Mouse (Mus musculus) MEL (cell line): ENCODE results near the gene Enpp3. TPM values are rescaled to one million over a fixed set of nuclear protein-coding genes. Genes with fewer than 3 reads are reported as not detected.

ENCODE experiments used
- DNase-seq: peaks from one replicate; pipeline ENCODE4 v3.0.0; 2011; ENCODE audit warnings: low read depth, low spot score
- H3K27ac ChIP-seq: 2 replicates; pipeline ENCODE4 v1.5.1; 2012; ENCODE audit warnings: low read depth, mild to moderate bottlenecking, control low read depth, low read length, moderate library complexity; ENCODE audit not compliant: control insufficient read depth
- H3K27me3 ChIP-seq, 2 experiments: fragments of 150-350 bp in 1 of 2; sonication (generic) in 1 of 2; 2 replicates each; pipeline ENCODE4 v1.6.1; 2012; ENCODE audit warnings: low read length in 2 of 2, mild to moderate bottlenecking in 2 of 2, improper control_type of control experiment in 1 of 2, moderate library complexity in 1 of 2; ENCODE audit not compliant: insufficient read depth in 2 of 2, control insufficient read depth in 1 of 2
- H3K36me3 ChIP-seq, 2 experiments: 2 replicates each; pipeline ENCODE4 v1.6.1; 2012 to 2014; ENCODE audit warnings: low read length in 2 of 2, improper control_type of control experiment in 1 of 2, inconsistent platforms in 1 of 2, mild to moderate bottlenecking in 1 of 2; ENCODE audit not compliant: insufficient read depth in 2 of 2, control insufficient read depth in 1 of 2
- H3K4me1 ChIP-seq, 2 experiments: fragments of 150-350 bp in 1 of 2; sonication (generic) in 1 of 2; 2 replicates each; pipeline ENCODE4 v1.6.1; 2012; ENCODE audit warnings: low read length in 2 of 2, improper control_type of control experiment in 1 of 2, mild to moderate bottlenecking in 1 of 2; ENCODE audit not compliant: insufficient read depth in 2 of 2, control insufficient read depth in 1 of 2
- H3K4me3 ChIP-seq, 2 experiments: fragments of 150-350 bp in 1 of 2; sonication (generic) in 1 of 2; 2 replicates each; pipeline ENCODE4 v1.5.1; 2012; ENCODE audit warnings: low read depth in 2 of 2, low read length in 2 of 2, mild to moderate bottlenecking in 2 of 2, moderate library complexity in 2 of 2, control low read depth in 1 of 2, improper control_type of control experiment in 1 of 2; ENCODE audit not compliant: control insufficient read depth in 1 of 2, insufficient read depth in 1 of 2
- H3K79me2 ChIP-seq: 2 replicates; pipeline ENCODE4 v1.6.1; 2012; ENCODE audit warnings: mild to moderate bottlenecking, low read length, moderate library complexity; ENCODE audit not compliant: control insufficient read depth, poor library complexity, insufficient read depth
- H3K9ac ChIP-seq: 2 replicates; pipeline ENCODE4 v1.6.1; 2012; ENCODE audit warnings: low read depth, mild to moderate bottlenecking, control low read depth, low read length, moderate library complexity; ENCODE audit not compliant: control insufficient read depth, poor library complexity, severe bottlenecking
- H3K9me3 ChIP-seq: fragments of 150-350 bp; sonication (generic); replicated peaks from 2 replicates; pipeline ENCODE4 v1.6.1; 2012; ENCODE audit warnings: mild to moderate bottlenecking, low read length, improper control_type of control experiment, moderate library complexity; ENCODE audit not compliant: insufficient read depth
- CHD2 ChIP-seq: IDR thresholded peaks from 2 replicates; pipeline ENCODE4 v1.6.1; 2011; ENCODE audit warnings: low read length, improper control_type of control experiment
- CTCF ChIP-seq, 3 experiments: IDR thresholded peaks in 2 of 3; conservative IDR thresholded peaks in 1 of 3; 2 replicates each; pipeline ENCODE4 v1.5.1; 2011 to 2012; ENCODE audit warnings: low read length in 3 of 3, low read depth in 2 of 3, mild to moderate bottlenecking in 2 of 3, improper control_type of control experiment in 1 of 3, inconsistent platforms in 1 of 3, mixed read lengths in 1 of 3, moderate library complexity in 1 of 3; ENCODE audit not compliant: control insufficient read depth in 1 of 3, insufficient read depth in 1 of 3, poor library complexity in 1 of 3, severe bottlenecking in 1 of 3
- E2F4 ChIP-seq: IDR thresholded peaks from 2 replicates; pipeline ENCODE4 v1.6.1; 2011; ENCODE audit warnings: low read depth, low read length, improper control_type of control experiment, borderline replicate concordance
- ELF1 ChIP-seq: IDR thresholded peaks from 2 replicates; pipeline ENCODE4 v1.6.1; 2014; ENCODE audit warnings: low read depth, mild to moderate bottlenecking, inconsistent platforms, low read length, improper control_type of control experiment, moderate library complexity
- EP300 ChIP-seq, 2 experiments: IDR thresholded peaks; 2 replicates each; pipeline ENCODE4 v1.6.1; 2011; ENCODE audit warnings: improper control_type of control experiment in 2 of 2, low read length in 2 of 2, low read depth in 1 of 2, mild to moderate bottlenecking in 1 of 2
- ETS1 ChIP-seq: IDR thresholded peaks from 2 replicates; pipeline ENCODE4 v1.6.1; 2012; ENCODE audit warnings: low read depth, mild to moderate bottlenecking, inconsistent platforms, low read length, improper control_type of control experiment, moderate library complexity
- GABPA ChIP-seq: IDR thresholded peaks from 2 replicates; pipeline ENCODE4 v1.6.1; 2012; ENCODE audit warnings: low read depth, mild to moderate bottlenecking, inconsistent platforms, low read length, improper control_type of control experiment, moderate library complexity
- HCFC1 ChIP-seq: IDR thresholded peaks from 2 replicates; pipeline ENCODE4 v1.6.1; 2012; ENCODE audit warnings: low read depth, mild to moderate bottlenecking, inconsistent platforms, low read length, improper control_type of control experiment, moderate library complexity
- JUND ChIP-seq: IDR thresholded peaks from 2 replicates; pipeline ENCODE4 v1.6.1; 2011; ENCODE audit warnings: low read depth, mild to moderate bottlenecking, improper control_type of control experiment, low read length
- MAFK ChIP-seq: IDR thresholded peaks from 2 replicates; pipeline ENCODE4 v1.6.1; 2011; ENCODE audit warnings: low read depth, mild to moderate bottlenecking, low read length, improper control_type of control experiment, borderline replicate concordance
- MAX ChIP-seq: IDR thresholded peaks from 2 replicates; pipeline ENCODE4 v1.6.1; 2011; ENCODE audit warnings: low read length, improper control_type of control experiment
- MAZ ChIP-seq: IDR thresholded peaks from 2 replicates; pipeline ENCODE4 v1.6.1; 2012; ENCODE audit warnings: low read depth, mild to moderate bottlenecking, inconsistent platforms, low read length, improper control_type of control experiment
- MEF2A ChIP-seq: IDR thresholded peaks from 2 replicates; pipeline ENCODE4 v1.6.1; 2014; ENCODE audit warnings: low read depth, mild to moderate bottlenecking, inconsistent platforms, low read length, improper control_type of control experiment; ENCODE audit not compliant: poor library complexity, insufficient replicate concordance, severe bottlenecking; ENCODE audit errors: extremely low read depth
- NELFE ChIP-seq: IDR thresholded peaks from 2 replicates; pipeline ENCODE4 v1.6.1; 2011; ENCODE audit warnings: low read depth, low read length, improper control_type of control experiment
- NRF1 ChIP-seq: IDR thresholded peaks from 2 replicates; pipeline ENCODE4 v1.6.1; 2014; ENCODE audit warnings: low read depth, mild to moderate bottlenecking, inconsistent platforms, low read length, improper control_type of control experiment, moderate library complexity; ENCODE audit not compliant: poor library complexity, insufficient read depth, severe bottlenecking
- POLR2A ChIP-seq, 2 experiments: IDR thresholded peaks; 2 replicates each; pipeline ENCODE4 v1.6.1; 2011 to 2012; ENCODE audit warnings: low read length in 2 of 2, mild to moderate bottlenecking in 2 of 2, control low read depth in 1 of 2, improper control_type of control experiment in 1 of 2, low read depth in 1 of 2, moderate library complexity in 1 of 2; ENCODE audit not compliant: control insufficient read depth in 1 of 2, insufficient read depth in 1 of 2, poor library complexity in 1 of 2
- POLR2AphosphoS2 ChIP-seq: IDR thresholded peaks from 2 replicates; pipeline ENCODE4 v1.6.1; 2011; ENCODE audit warnings: low read length, improper control_type of control experiment
- POLR2AphosphoS5 ChIP-seq: IDR thresholded peaks from 2 replicates; pipeline ENCODE4 v1.6.1; 2012; ENCODE audit warnings: low read depth, borderline replicate concordance, mild to moderate bottlenecking, inconsistent platforms, low read length, moderate library complexity, mixed read lengths
- RAD21 ChIP-seq: IDR thresholded peaks from 2 replicates; pipeline ENCODE4 v1.6.1; 2011; ENCODE audit warnings: mild to moderate bottlenecking, low read depth, low read length, improper control_type of control experiment
- RCOR1 ChIP-seq: IDR thresholded peaks from 2 replicates; pipeline ENCODE4 v1.6.1; 2012; ENCODE audit warnings: low read depth, mild to moderate bottlenecking, inconsistent platforms, low read length, improper control_type of control experiment
- TAL1 ChIP-seq: IDR thresholded peaks from 2 replicates; pipeline ENCODE4 v1.6.1; 2012; ENCODE audit warnings: mild to moderate bottlenecking, inconsistent platforms, low read length, moderate library complexity, mixed read lengths
- TCF12 ChIP-seq: IDR thresholded peaks from 2 replicates; pipeline ENCODE4 v1.6.1; 2014; ENCODE audit warnings: low read depth, mild to moderate bottlenecking, inconsistent platforms, low read length, improper control_type of control experiment, moderate library complexity
- USF2 ChIP-seq, 2 experiments: IDR thresholded peaks; 2 replicates each; pipeline ENCODE4 v1.6.1; 2011 to 2012; ENCODE audit warnings: improper control_type of control experiment in 2 of 2, low read length in 2 of 2, borderline replicate concordance in 1 of 2, inconsistent platforms in 1 of 2, low read depth in 1 of 2, mild to moderate bottlenecking in 1 of 2; ENCODE audit not compliant: insufficient read depth in 1 of 2
- ZC3H11A ChIP-seq: IDR thresholded peaks from 2 replicates; pipeline ENCODE4 v1.6.1; 2012; ENCODE audit warnings: low read depth, mild to moderate bottlenecking, inconsistent platforms, low read length, improper control_type of control experiment
- ZKSCAN1 ChIP-seq: IDR thresholded peaks from 2 replicates; pipeline ENCODE4 v1.6.1; 2012; ENCODE audit warnings: low read depth, mild to moderate bottlenecking, inconsistent platforms, low read length, improper control_type of control experiment, moderate library complexity
- ZMIZ1 ChIP-seq: IDR thresholded peaks from 2 replicates; pipeline ENCODE4 v1.6.1; 2012; ENCODE audit warnings: low read depth, mild to moderate bottlenecking, inconsistent platforms, low read length, improper control_type of control experiment, moderate library complexity
- ZNF384 ChIP-seq: IDR thresholded peaks from 2 replicates; pipeline ENCODE4 v1.6.1; 2012; ENCODE audit warnings: low read depth, mild to moderate bottlenecking, inconsistent platforms, low read length, improper control_type of control experiment
- polyA plus RNA-seq, 2 experiments: library from polyadenylated mRNA; stranded (reverse) in 1 of 2; unstranded in 1 of 2; fragments of >175 nt in 1 of 2; fragments of >200 nt in 1 of 2; gene quantifications; 2 replicates each; pipeline versions ENCODE4 v1.2.1 to v1.2.4; 2012; ENCODE audit warnings: low replicate concordance in 2 of 2, low read depth in 1 of 2; ENCODE audit not compliant: insufficient read length in 2 of 2, insufficient read depth in 1 of 2, missing spikeins in 1 of 2
- total RNA-seq: library from RNA; depleted of rRNA; stranded (reverse); fragments of 300-350 nt; gene quantifications from 2 replicates; pipeline ENCODE4 v1.2.3, GENCODE M21; 2012

Enpp3 gene
- total and polyA plus RNA-seq, 3 experiments = 0.08 to 0.22 TPM; not detected in 1

- no peak for TF ChIP-seq ZC3H11A
- no peak for TF ChIP-seq RCOR1
- 0 out of 2 replicates have a peak, but pooled peaks have one; percentile 5 for TF ChIP-seq ELF1
- no peak for TF ChIP-seq USF2 (IDR thresholded peaks at IDR 0.05; ENCODE audit: borderline replicate concordance in 1 of 2, insufficient read depth in 1 of 2, low read depth in 1 of 2, low read length in 2 of 2)
- TF ChIP-seq POLR2AphosphoS5 = no peak
- no peak for TF ChIP-seq ZMIZ1
- TF ChIP-seq POLR2A (IDR thresholded peaks at IDR 0.05; ENCODE audit: control insufficient read depth in 1 of 2, insufficient read depth in 1 of 2, low read depth in 1 of 2, low read length in 2 of 2, poor library complexity in 1 of 2) = peak; percentile 31 to 69; a peak in 2 of 4 replicates
- no peak for TF ChIP-seq GABPA
- no peak for TF ChIP-seq TCF12
- TF ChIP-seq MAX = peak; percentile 67
- no peak for TF ChIP-seq NRF1
- no peak for TF ChIP-seq MEF2A
- TF ChIP-seq ZNF384 = no peak
- TF ChIP-seq CTCF (IDR thresholded peaks at IDR 0.05 in 2 of 3, conservative IDR thresholded peaks at IDR 0.05 in 1 of 3; ENCODE audit: control insufficient read depth in 1 of 3, insufficient read depth in 1 of 3, low read depth in 2 of 3, low read length in 3 of 3, poor library complexity in 1 of 3, severe bottlenecking in 1 of 3) = peak in 1 of 3 experiments; percentile 7; a peak in 1 of 6 replicates
- no peak for TF ChIP-seq MAFK
- TF ChIP-seq EP300 (IDR thresholded peaks at IDR 0.05; ENCODE audit: low read depth in 1 of 2, low read length in 2 of 2) = peak; percentile 17 to 24; a peak in 2 of 4 replicates
Measured at GRCm38 (mm10) chr10:24823697-24824535, 18.7 kb downstream of the Enpp3 start (continued).

- Histone ChIP-seq H3K9me3 (no peaks in the 10 kb centered on the region), H3K9ac (peak overlapping the region; percentile 35), H3K36me3 (peaks cover 0 to 13% of the 10 kb centered on the region in 2 experiments; a peak in 2 of 4 replicates), H3K27me3 (no peaks in the 10 kb centered on the region), H3K27ac (0 out of 2 replicates have a peak overlapping the region, but pooled peaks have one; percentile 17), H3K79me2 (no peaks in the 10 kb centered on the region), H3K4me1 (peaks cover 5 to 11% of the 10 kb centered on the region in 2 experiments), H3K4me3 (peak overlapping the region; percentile 33 to 75)
- no peak for DNase-seq
- TF ChIP-seq HCFC1 = no peak
- no peak for TF ChIP-seq JUND
- no peak for TF ChIP-seq MAZ
- TF ChIP-seq ZMIZ1 = no peak
- no peak for TF ChIP-seq MAX
- no peak for TF ChIP-seq TAL1
- TF ChIP-seq CHD2 = no peak
- no peak for TF ChIP-seq POLR2AphosphoS2
- TF ChIP-seq NRF1 = no peak
- no peak for TF ChIP-seq ZKSCAN1
- TF ChIP-seq RAD21 = no peak
- TF ChIP-seq NELFE = no peak
- TF ChIP-seq MAFK = no peak
- TF ChIP-seq E2F4 = no peak
- no peak for TF ChIP-seq ETS1
Measured at GRCm38 (mm10) chr10:24823265-24823664, 19.4 kb downstream of the Enpp3 start.
